Mouse (Mus musculus) stomach, embryonic 14.5 days (tissue): Measurements from ENCODE around the gene Gm11213. TPM values are rescaled to one million over a fixed set of nuclear protein-coding genes. Genes with fewer than 3 reads are reported as not detected.

ENCODE experiments used
- ATAC-seq: fragments of 200-750 bp; cut with Nextera tagmentation; 2 replicates; pipeline ENCODE4 v1.8.0; 2017; ENCODE audit warnings: low read depth, moderate TSS enrichment; ENCODE audit not compliant: insufficient number of reproducible peaks, insufficient read depth, low FRiP score
- H3K27ac ChIP-seq: fragments of 300-500 bp; sonication (generic); 2 replicates; pipeline ENCODE4 v1.5.1; 2014; ENCODE audit warnings: mild to moderate bottlenecking, low read length, moderate library complexity, mixed read lengths
- H3K27me3 ChIP-seq: fragments of 300-500 bp; sonication (generic); 2 replicates; pipeline ENCODE4 v1.6.1; 2014; ENCODE audit warnings: low read length, control low read depth, mixed read lengths; ENCODE audit not compliant: control insufficient read depth, insufficient read depth
- H3K36me3 ChIP-seq: fragments of 300-500 bp; sonication (generic); 2 replicates; pipeline ENCODE4 v1.6.1; 2014; ENCODE audit warnings: mild to moderate bottlenecking, control low read depth, low read length, moderate library complexity, mixed read lengths; ENCODE audit not compliant: control insufficient read depth, insufficient read depth
- H3K4me1 ChIP-seq: fragments of 300-500 bp; sonication (generic); 2 replicates; pipeline ENCODE4 v1.6.1; 2014; ENCODE audit warnings: low read length, control low read depth, mixed read lengths; ENCODE audit not compliant: control insufficient read depth, insufficient read depth
- H3K4me2 ChIP-seq: fragments of 300-500 bp; sonication (generic); replicated peaks from 2 replicates; pipeline ENCODE4 v1.6.1; 2014; ENCODE audit warnings: low read depth, low read length, control low read depth
- H3K4me3 ChIP-seq: fragments of 300-500 bp; sonication (generic); 2 replicates; pipeline ENCODE4 v1.5.1; 2014; ENCODE audit warnings: low read depth, low read length, control low read depth
- H3K9ac ChIP-seq: fragments of 300-500 bp; sonication (generic); replicated peaks from 2 replicates; pipeline ENCODE4 v1.6.1; 2014; ENCODE audit warnings: low read depth, mild to moderate bottlenecking, control low read depth, low read length, moderate library complexity, mixed read lengths
- H3K9me3 ChIP-seq: fragments of 300-500 bp; sonication (generic); 2 replicates; pipeline ENCODE4 v1.6.1; 2016; ENCODE audit warnings: low read depth, low read length, control low read depth; ENCODE audit not compliant: control insufficient read depth
- WGBS: fragments of 180-500 bp; shearing (Covaris S2); extraction: QIAGEN DNeasy Blood & Tissue Kit; methylation state at CpG from one replicate; pipeline ENCODE4 v1.1.7; 2014; 5-methylcytosine and 5-hydroxymethylcytosine counted together
- polyA plus RNA-seq: library from polyadenylated mRNA; unstranded; fragments of >200 nt; fragmentation: Nextera tagmentation; extraction: Ambion mirVana; gene quantifications from 2 replicates; pipeline ENCODE4 v1.2.1, GENCODE M21; 2014

Gm11213 gene
- not detected in 2 replicates for polyA plus RNA-seq

GRCm38 (mm10) chr4:63604945-63605344, at the start of gene Gm11213:
Gm11213 (minus strand) TSS chr4:63605261.
- Histone ChIP-seq H3K27ac (no peak within 1 kb of the TSS), H3K4me3 (no peak within 1 kb of the TSS), H3K9me3 (no peaks in the 10 kb centered on the region), H3K4me1 (no peaks in the 10 kb centered on the region), H3K27me3 (no peaks in the 10 kb centered on the region), H3K4me2 (no peak within 1 kb of the TSS), H3K36me3 (no peaks in the 10 kb centered on the region), H3K9ac (no peak within 1 kb of the TSS)
- 88% methylated on average over 3 of the region's 3 CpGs for WGBS
- no peak for ATAC-seq

- H3K9me3 ChIP-seq: no peaks in the 10 kb centered on the region
- H3K27me3 ChIP-seq: no peaks in the 10 kb centered on the region
- H3K36me3 ChIP-seq: no peaks in the 10 kb centered on the region
- 55% methylated on average over 1 of the region's 1 CpGs for WGBS
- H3K9ac ChIP-seq: no peak overlapping the region
- ATAC-seq: no peak
- no peak overlapping the region for H3K27ac ChIP-seq
- no peaks in the 10 kb centered on the region for H3K4me1 ChIP-seq
- H3K4me2 ChIP-seq: no peak overlapping the region
- no peak overlapping the region for H3K4me3 ChIP-seq
These were observed 49.3 kb upstream of the Gm11213 start for GRCm38 (mm10) chr4:63654381-63654780.

GRCm38 (mm10) chr4:63643956-63644726, 39.1 kb upstream of the Gm11213 start:
- no peak overlapping the region for H3K4me2 ChIP-seq
- no peak for ATAC-seq
- H3K4me3 ChIP-seq: no peak overlapping the region
- H3K27ac ChIP-seq: no peak overlapping the region
- H3K27me3 ChIP-seq: no peaks in the 10 kb centered on the region
- H3K36me3 ChIP-seq: no peaks in the 10 kb centered on the region
- no peaks in the 10 kb centered on the region for H3K4me1 ChIP-seq
- no peaks in the 10 kb centered on the region for H3K9me3 ChIP-seq
- H3K9ac ChIP-seq: no peak overlapping the region

GRCm38 (mm10) chr4:63639842-63640241, 34.8 kb upstream of the Gm11213 start:
- no peak for ATAC-seq
- WGBS: 67% methylated on average over 2 of the region's 2 CpGs
- Histone ChIP-seq H3K4me2 (no peak overlapping the region), H3K36me3 (no peaks in the 10 kb centered on the region), H3K9ac (no peak overlapping the region), H3K27ac (no peak overlapping the region), H3K4me3 (no peak overlapping the region), H3K27me3 (no peaks in the 10 kb centered on the region), H3K9me3 (no peaks in the 10 kb centered on the region), H3K4me1 (no peaks in the 10 kb centered on the region)

- 59% methylated on average over 1 of the region's 1 CpGs for WGBS
- H3K27me3 ChIP-seq: no peaks in the 10 kb centered on the region
These were observed 33.5 kb upstream of the Gm11213 start for GRCm38 (mm10) chr4:63638603-63639002.

GRCm38 (mm10) chr4:63633181-63633580, 28.1 kb upstream of the Gm11213 start:
- H3K4me2 ChIP-seq: no peak overlapping the region

More at GRCm38 (mm10) chr4:63638603-63639002, 33.5 kb upstream of the Gm11213 start:
- ATAC-seq: no peak
- Histone ChIP-seq H3K36me3 (no peaks in the 10 kb centered on the region), H3K4me1 (no peaks in the 10 kb centered on the region), H3K4me2 (no peak overlapping the region), H3K9me3 (no peaks in the 10 kb centered on the region), H3K9ac (no peak overlapping the region), H3K27ac (no peak overlapping the region), H3K4me3 (no peak overlapping the region)

GRCm38 (mm10) chr4:63627111-63627510, 22.1 kb upstream of the Gm11213 start:
- Histone ChIP-seq H3K4me2 (no peak overlapping the region), H3K27me3 (no peaks in the 10 kb centered on the region), H3K9me3 (no peaks in the 10 kb centered on the region), H3K4me3 (no peak overlapping the region), H3K36me3 (no peaks in the 10 kb centered on the region), H3K4me1 (no peaks in the 10 kb centered on the region), H3K27ac (no peak overlapping the region), H3K9ac (no peak overlapping the region)
- WGBS: 75% methylated on average over 8 of the region's 8 CpGs
- no peak for ATAC-seq

More at GRCm38 (mm10) chr4:63633181-63633580, 28.1 kb upstream of the Gm11213 start:
- Histone ChIP-seq H3K9ac (no peak overlapping the region), H3K27me3 (no peaks in the 10 kb centered on the region), H3K9me3 (no peaks in the 10 kb centered on the region), H3K4me1 (no peaks in the 10 kb centered on the region), H3K36me3 (no peaks in the 10 kb centered on the region), H3K27ac (no peak overlapping the region), H3K4me3 (no peak overlapping the region)
- 80% methylated on average over 2 of the region's 2 CpGs for WGBS
- ATAC-seq: no peak

GRCm38 (mm10) chr4:63625563-63626080, 20.6 kb upstream of the Gm11213 start:
- no peak for ATAC-seq
- no peaks in the 10 kb centered on the region for H3K36me3 ChIP-seq
- H3K4me2 ChIP-seq: no peak overlapping the region
- no peaks in the 10 kb centered on the region for H3K4me1 ChIP-seq
- no peak overlapping the region for H3K9ac ChIP-seq
- H3K27me3 ChIP-seq: no peaks in the 10 kb centered on the region
- H3K4me3 ChIP-seq: no peak overlapping the region
- no peak overlapping the region for H3K27ac ChIP-seq
- 50% methylated on average over 3 of the region's 3 CpGs for WGBS
- no peaks in the 10 kb centered on the region for H3K9me3 ChIP-seq
